Mouse (Mus musculus): Measurements from ENCODE around the gene Gas7. TPM values are rescaled to one million over a fixed set of nuclear protein-coding genes. Genes with fewer than 3 reads are reported as not detected.

Gene Gas7
- total RNA-seq, 2 experiments from 2014 or later: 10.1 to 18.8 TPM

- no peak for ATAC-seq (replicated peaks; ENCODE audit: poor library complexity, severe bottlenecking)
These were observed 110.3 kb downstream of the Gas7 start for GRCm38 (mm10) chr11:67565512-67565911.

DNA sequence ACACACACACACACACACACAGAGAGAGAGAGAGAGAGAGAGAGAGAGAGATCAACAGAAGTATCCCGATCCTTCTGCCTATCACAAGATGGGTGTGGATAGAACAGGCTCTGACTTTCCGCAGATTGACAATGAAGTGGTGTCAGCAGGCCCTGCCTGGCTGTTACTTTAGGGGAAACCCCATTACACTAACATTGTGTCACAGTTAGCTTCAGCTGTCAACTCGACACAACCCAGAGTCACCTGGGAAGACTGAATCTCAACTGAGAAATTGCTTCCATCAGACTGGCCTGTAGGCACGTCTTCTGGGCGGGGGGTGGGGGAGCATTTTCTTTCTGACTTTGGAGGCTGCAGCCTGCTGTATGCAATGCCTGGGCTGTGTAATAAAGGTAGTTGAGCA, 111.5 kb downstream of the Gas7 start:
- ATAC-seq (replicated peaks; ENCODE audit: poor library complexity, severe bottlenecking): peak; percentile 19

- no peak for ATAC-seq (replicated peaks; ENCODE audit: poor library complexity, severe bottlenecking)
These were observed 111.9 kb downstream of the Gas7 start for GRCm38 (mm10) chr11:67567184-67567583.

DNA sequence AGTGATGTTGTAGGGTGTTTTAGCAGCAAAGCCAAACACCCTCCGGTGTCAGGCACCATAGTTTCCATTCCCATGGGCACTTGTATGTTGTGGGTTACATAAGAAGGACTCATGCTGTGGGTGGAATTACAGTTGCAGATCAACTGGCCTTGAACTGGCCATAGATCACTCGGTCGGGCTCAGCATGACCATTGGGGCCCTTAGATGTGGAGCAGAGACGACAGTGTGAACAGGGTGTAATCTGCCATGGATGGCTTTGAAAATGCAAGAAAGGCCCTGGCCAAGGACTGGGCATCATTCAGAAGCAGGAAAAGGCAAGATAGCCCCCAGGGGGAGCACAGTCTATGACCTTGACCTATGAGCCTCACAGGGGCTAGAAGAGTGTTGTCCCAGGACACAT, 112.8 kb downstream of the Gas7 start:
- ATAC-seq (replicated peaks; ENCODE audit: poor library complexity, severe bottlenecking): no peak

DNA sequence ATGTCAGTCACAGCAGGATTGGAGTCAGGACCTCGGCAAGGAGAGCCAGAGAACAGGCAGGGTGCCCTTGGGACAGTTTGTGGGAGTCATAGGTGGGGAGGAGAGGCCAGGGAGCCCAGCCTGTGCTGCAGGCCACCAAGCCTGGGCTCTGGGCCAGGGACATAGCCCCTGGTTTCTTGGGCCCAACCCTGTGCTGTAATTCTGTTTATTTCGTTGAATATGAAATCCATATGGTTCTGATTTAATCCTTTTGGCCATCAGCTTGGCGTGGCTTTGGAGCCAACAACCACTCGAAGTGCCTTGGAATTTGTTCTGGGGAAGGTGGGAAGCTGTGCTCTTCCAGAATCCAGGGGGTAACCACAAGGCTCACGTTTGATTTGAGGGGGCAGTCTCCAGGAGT, 113.6 kb downstream of the Gas7 start:
- no peak for ATAC-seq (replicated peaks; ENCODE audit: poor library complexity, severe bottlenecking)

GRCm38 (mm10) chr11:67570947-67571346, 115.7 kb downstream of the Gas7 start:
- no peak for ATAC-seq (replicated peaks; ENCODE audit: poor library complexity, severe bottlenecking)

GRCm38 (mm10) chr11:67574344-67574743, 119.1 kb downstream of the Gas7 start:
- no peak for ATAC-seq (replicated peaks; ENCODE audit: poor library complexity, severe bottlenecking)

- no peak for ATAC-seq (replicated peaks; ENCODE audit: poor library complexity, severe bottlenecking)
These were observed 122.2 kb downstream of the Gas7 start for GRCm38 (mm10) chr11:67577472-67577871.

DNA sequence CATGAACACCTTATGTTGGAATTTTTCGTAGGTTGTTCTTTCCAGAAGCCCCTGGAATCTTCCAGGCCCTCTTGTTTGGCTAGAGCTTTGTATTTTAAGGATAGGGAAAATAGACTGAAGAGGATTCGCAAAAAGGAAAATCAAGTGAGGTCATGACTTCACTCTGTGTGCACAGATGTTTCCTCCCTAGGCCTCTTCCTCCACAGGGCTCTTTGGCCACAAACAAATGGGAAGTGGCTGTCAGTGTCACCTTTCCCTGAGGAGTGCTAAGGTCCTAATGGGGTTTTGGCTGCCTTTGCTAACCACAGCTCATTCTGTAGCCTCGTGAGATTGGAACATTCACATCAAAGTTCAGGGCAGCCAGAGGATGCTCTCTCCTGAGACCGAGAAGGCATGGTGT, 122.8 kb downstream of the Gas7 start:
- peak; percentile 58 for ATAC-seq (replicated peaks; ENCODE audit: poor library complexity, severe bottlenecking)

GRCm38 (mm10) chr11:67579136-67579535, 123.9 kb downstream of the Gas7 start:
- ATAC-seq (replicated peaks; ENCODE audit: poor library complexity, severe bottlenecking): peak; percentile 61

- no peak for ATAC-seq (replicated peaks; ENCODE audit: poor library complexity, severe bottlenecking)
These were observed 126.3 kb downstream of the Gas7 start for GRCm38 (mm10) chr11:67581549-67581948.

- no peak for ATAC-seq (replicated peaks; ENCODE audit: poor library complexity, severe bottlenecking)
These were observed 127.3 kb downstream of the Gas7 start for GRCm38 (mm10) chr11:67582570-67582969.

GRCm38 (mm10) chr11:67585016-67585415, 129.8 kb downstream of the Gas7 start:
- ATAC-seq (replicated peaks; ENCODE audit: poor library complexity, severe bottlenecking): no peak

- ATAC-seq (replicated peaks; ENCODE audit: poor library complexity, severe bottlenecking): no peak
These were observed 130.4 kb downstream of the Gas7 start for GRCm38 (mm10) chr11:67585629-67586028.

DNA sequence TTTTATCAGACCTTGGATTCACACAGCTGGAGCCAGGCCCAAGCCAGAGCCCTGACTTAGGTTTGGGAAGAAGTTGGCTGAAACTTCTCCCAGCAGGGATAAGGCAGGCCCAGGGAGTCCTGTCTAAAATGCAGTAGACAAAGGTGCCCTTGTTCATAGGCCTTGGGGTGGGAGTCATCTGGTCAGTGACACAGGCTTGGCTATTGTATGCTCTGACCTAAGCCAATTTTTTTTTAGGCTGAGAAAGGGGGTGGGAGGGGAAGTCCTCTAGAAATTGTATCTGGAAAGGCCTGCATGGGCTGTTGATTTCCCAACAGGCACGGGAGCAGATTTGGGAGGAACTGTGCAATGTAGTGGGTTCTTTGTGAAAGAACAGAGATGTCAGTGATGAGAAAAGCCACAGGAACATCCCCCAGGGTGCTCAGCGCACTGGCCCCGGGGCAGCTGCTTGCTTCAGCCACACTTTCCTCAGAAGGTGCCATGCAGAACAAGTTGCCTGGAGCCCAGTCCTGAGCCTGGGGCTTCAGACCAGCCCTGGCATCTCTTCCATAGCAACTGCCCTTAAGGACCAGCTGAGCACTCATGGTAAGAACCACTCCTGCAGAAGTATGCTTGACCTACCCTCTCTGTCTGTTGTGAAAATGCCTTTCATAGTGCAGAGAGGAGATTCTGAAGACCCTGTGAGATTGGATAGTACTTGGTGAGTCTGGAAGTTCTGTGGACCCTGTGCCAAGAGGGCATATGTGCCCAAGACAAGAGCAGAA, 131.2 kb downstream of the Gas7 start:
- ATAC-seq (replicated peaks; ENCODE audit: poor library complexity, severe bottlenecking): peak; percentile 69

DNA sequence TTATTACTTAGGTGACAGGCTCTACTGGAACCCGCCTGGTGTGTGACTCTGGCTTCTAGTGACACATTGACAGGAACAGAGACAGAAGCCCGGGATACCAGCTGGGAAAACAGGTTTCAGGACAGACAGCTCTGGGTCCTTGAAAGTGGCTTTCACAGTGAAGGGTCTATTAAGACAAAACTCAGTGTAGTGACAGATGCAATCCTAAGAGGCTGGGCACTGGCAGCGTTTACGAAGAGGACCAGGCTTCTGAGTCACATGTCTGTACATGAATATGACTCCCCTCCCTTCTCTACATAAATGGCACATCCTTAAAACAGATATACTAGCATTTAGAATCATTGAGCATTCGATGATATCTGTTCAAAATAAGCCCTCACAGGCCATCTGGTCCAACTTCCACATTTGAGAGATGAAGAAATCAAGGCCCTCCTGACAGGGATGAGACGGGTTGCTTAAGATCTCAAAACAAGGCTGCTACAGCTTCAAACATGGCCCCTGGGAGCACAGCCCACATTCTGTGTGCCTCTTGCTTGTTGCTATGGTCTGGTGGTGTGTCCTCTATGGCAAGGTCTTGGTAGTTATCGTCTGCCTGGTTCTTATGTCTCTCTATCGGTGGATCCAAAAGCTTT, 133.1 kb downstream of the Gas7 start:
- peak; percentile 64 for ATAC-seq (replicated peaks; ENCODE audit: poor library complexity, severe bottlenecking)

GRCm38 (mm10) chr11:67588828-67589314, 133.6 kb downstream of the Gas7 start:
- peak; percentile 75 for ATAC-seq (replicated peaks; ENCODE audit: poor library complexity, severe bottlenecking)

- no peak for ATAC-seq (replicated peaks; ENCODE audit: poor library complexity, severe bottlenecking)
These were observed 141.0 kb downstream of the Gas7 start for GRCm38 (mm10) chr11:67596233-67596632.

DNA sequence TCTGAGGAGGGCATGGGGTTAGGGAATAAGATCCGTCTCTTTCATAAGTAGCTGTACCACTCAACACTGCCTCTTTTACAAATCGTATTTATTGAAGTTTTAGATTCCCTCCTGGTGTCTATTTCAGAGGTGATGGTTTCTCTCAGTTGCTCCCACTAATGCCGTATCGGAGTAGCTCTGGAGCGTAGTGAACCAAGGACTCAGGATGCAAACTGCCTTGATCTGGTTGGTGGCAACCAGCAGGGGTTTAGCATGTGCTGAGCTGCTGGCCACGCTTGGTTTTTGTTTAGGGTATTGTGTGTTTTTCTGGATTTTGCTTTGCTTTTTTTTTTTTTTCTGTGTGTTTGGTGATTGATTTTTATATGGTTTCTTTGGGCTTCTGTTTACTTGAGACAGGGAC, 141.6 kb downstream of the Gas7 start:
- ATAC-seq (replicated peaks; ENCODE audit: poor library complexity, severe bottlenecking): no peak

GRCm38 (mm10) chr11:67597388-67597787, 142.2 kb downstream of the Gas7 start:
- no peak for ATAC-seq (replicated peaks; ENCODE audit: poor library complexity, severe bottlenecking)

GRCm38 (mm10) chr11:67599141-67599540, 143.9 kb downstream of the Gas7 start:
- no peak for ATAC-seq (replicated peaks; ENCODE audit: poor library complexity, severe bottlenecking)
